In the genomic region with DNA sequence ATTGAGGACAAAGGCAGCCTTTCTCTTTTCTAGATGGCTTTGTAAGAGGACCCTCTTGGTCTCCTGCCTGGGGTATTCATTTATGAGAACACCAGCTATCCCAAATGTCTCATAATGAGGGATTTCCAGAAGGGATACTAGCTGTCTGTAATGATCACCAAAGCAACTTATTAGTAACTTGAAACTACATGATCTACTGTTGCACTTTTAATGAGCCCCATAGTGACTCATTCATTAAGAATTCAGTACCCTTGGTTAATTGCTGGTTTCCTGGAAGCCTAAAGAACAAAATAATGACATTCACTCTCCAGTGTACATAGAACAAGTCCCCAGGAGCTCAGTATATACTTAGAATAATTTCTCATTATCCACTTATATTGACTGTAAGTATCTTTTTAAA, we compare ENCODE assay signal across 24 mouse cellular contexts. TPM values are rescaled to one million over a fixed set of nuclear protein-coding genes. Genes with fewer than 3 reads are reported as not detected.
"Had no signal": no experiment of that assay in that cellular context is flagged by ENCODE, and none has a peak within 500 bp of the region (broad histone marks: within the 10 kb centered on the region; RNA-seq: fewer than 3 reads in every experiment).

No protein-coding gene starts in this region.

- H3K4me2 ChIP-seq: liver, embryonic 15.5 days; lung, embryonic 15.5 days; midbrain, embryonic 11.5 days; midbrain, embryonic 13.5 days; neural tube, embryonic 12.5 days; stomach, embryonic 15.5 days had no signal

- H3K27ac ChIP-seq: liver, embryonic 15.5 days; lung, embryonic 15.5 days; macrophage; midbrain, embryonic 13.5 days; neural tube, embryonic 12.5 days; stomach, embryonic 15.5 days; stomach, postnatal 0 days had no signal

- H3K4me3 ChIP-seq: liver, embryonic 15.5 days; lung, embryonic 15.5 days; megakaryocyte, embryonic 14.5 days; midbrain, embryonic 13.5 days; neural tube, embryonic 12.5 days; stomach, embryonic 15.5 days had no signal

- H3K9me3 ChIP-seq: liver, embryonic 15.5 days; lung, embryonic 15.5 days; megakaryocyte, embryonic 14.5 days; midbrain, embryonic 13.5 days; neural tube, embryonic 12.5 days; stomach, embryonic 15.5 days had no signal

- H3K27me3 ChIP-seq: liver, embryonic 15.5 days; lung, embryonic 15.5 days; megakaryocyte, embryonic 14.5 days; midbrain, embryonic 13.5 days; neural tube, embryonic 12.5 days; stomach, embryonic 15.5 days had no signal

- DNase-seq: liver, postnatal 0 days; lung, adult 2 months; lung, postnatal 14 days; lung, postnatal 36 days; right cerebral cortex, postnatal 14 days; thymus, adult 2 months; thymus, postnatal 36 days had no signal

- H3K4me1 ChIP-seq: liver, embryonic 15.5 days; lung, embryonic 15.5 days; megakaryocyte, embryonic 14.5 days; midbrain, embryonic 13.5 days; neural tube, embryonic 12.5 days; stomach, embryonic 15.5 days had no signal

- ATAC-seq: liver, postnatal 0 days; lung, postnatal 0 days; midbrain, embryonic 13.5 days had no signal

- H3K36me3 ChIP-seq: liver, embryonic 15.5 days; lung, embryonic 15.5 days; midbrain, embryonic 13.5 days; neural tube, embryonic 12.5 days; stomach, embryonic 15.5 days had no signal

- H3K9ac ChIP-seq: liver, embryonic 15.5 days; liver, postnatal 0 days; lung, embryonic 15.5 days; midbrain, embryonic 13.5 days; neural tube, embryonic 12.5 days; stomach, embryonic 15.5 days had no signal

RNA-seq across cellular contexts. Expression of a gene that starts 49.4 kb away (rescaled TPM):
- total RNA-seq: megakaryocyte progenitor cell, adult 5-6 weeks; midbrain, postnatal 0 days; monocyte, adult 5-6 weeks; neutrophil, adult 5-6 weeks had no signal
- polyA plus RNA-seq: liver, embryonic 15.5 days; liver, postnatal 0 days; lung, adult 2 months; lung, embryonic 15.5 days; lung, postnatal 0 days; macrophage; midbrain, embryonic 11.5 days; midbrain, embryonic 13.5 days; midbrain, postnatal 0 days; neural tube, embryonic 12.5 days; neural tube, embryonic 14.5 days; spleen, adult 2 months; stomach, embryonic 15.5 days; stomach, postnatal 0 days; testis, adult 2 months; thymus, adult 2 months had no signal
